Mouse (Mus musculus): ENCODE results near the gene Zfp978. TPM values are rescaled to one million over a fixed set of nuclear protein-coding genes. Genes with fewer than 3 reads are reported as not detected.
"Not testable (repeated sequence)": the region's sequence is repeated elsewhere in the genome, so short reads cannot be mapped to it uniquely, and the experiment has no call there.

Zfp978 gene
- polyA plus RNA-seq, 1 experiment from 2014 or later = not detected

DNA sequence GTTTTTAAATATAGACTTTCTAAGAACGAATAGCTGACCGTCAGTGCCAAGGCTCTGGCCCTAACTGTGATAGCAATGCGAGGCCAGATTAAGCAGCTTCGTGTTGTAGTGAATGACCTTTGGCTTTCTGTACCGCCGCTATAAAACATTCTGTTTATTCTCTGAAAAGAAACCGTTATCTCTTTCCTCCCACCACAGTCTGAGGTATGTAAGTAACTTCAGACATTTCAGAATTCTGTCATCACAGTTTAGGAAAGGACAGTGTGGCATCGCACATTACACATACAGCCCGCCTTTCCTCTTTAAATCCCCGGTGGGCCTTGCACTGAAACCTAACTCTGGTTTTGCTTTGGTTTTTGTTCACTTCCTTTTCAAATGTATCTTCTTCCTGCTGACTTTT is 56.8 kb downstream of the Zfp978 start:
- no peak for DNase-seq (ENCODE audit: low spot score)
- no peaks in the 10 kb centered on the region for H3K4me1 ChIP-seq (replicated peaks; ENCODE audit: control insufficient read depth, insufficient read depth, low read length)
- no peak for ATAC-seq (replicated peaks; ENCODE audit: low FRiP score, low TSS enrichment, low read depth)
- H3K36me3 ChIP-seq (ENCODE audit: control insufficient read depth, insufficient read depth, low read length) = no peaks in the 10 kb centered on the region
- H3K4me3 ChIP-seq (ENCODE audit: low read depth, low read length) = no peak overlapping the region
- no peak overlapping the region for H3K27ac ChIP-seq (ENCODE audit: low read depth)
- no peaks in the 10 kb centered on the region for H3K27me3 ChIP-seq (replicated peaks; ENCODE audit: control insufficient read depth, insufficient read depth, low read length)
- WGBS = 59% methylated on average over 10 of the region's 10 CpGs
- H3K9me3 ChIP-seq (ENCODE audit: control insufficient read depth, low read length) = peaks cover 27% of the 10 kb centered on the region
- H3K4me2 ChIP-seq (ENCODE audit: low read length) = no peak overlapping the region
- H3K9ac ChIP-seq (ENCODE audit: low read length) = no peak overlapping the region

GRCm38 (mm10) chr4:147418333-147418732 is 57.2 kb downstream of the Zfp978 start:
- not testable (repeated sequence) for ATAC-seq (replicated peaks; ENCODE audit: low FRiP score, low TSS enrichment, low read depth); DNase-seq (ENCODE audit: low spot score); H3K4me1 ChIP-seq (replicated peaks; ENCODE audit: control insufficient read depth, insufficient read depth, low read length); H3K4me2 ChIP-seq (ENCODE audit: low read length); H3K27me3 ChIP-seq (replicated peaks; ENCODE audit: control insufficient read depth, insufficient read depth, low read length); H3K4me3 ChIP-seq (ENCODE audit: low read depth, low read length); H3K36me3 ChIP-seq (ENCODE audit: control insufficient read depth, insufficient read depth, low read length); H3K27ac ChIP-seq (ENCODE audit: low read depth); H3K9ac ChIP-seq (ENCODE audit: low read length)
- H3K9me3 ChIP-seq (ENCODE audit: control insufficient read depth, low read length) = peaks cover 27% of the 10 kb centered on the region
- WGBS = 62% methylated on average over 7 of the region's 7 CpGs

DNA sequence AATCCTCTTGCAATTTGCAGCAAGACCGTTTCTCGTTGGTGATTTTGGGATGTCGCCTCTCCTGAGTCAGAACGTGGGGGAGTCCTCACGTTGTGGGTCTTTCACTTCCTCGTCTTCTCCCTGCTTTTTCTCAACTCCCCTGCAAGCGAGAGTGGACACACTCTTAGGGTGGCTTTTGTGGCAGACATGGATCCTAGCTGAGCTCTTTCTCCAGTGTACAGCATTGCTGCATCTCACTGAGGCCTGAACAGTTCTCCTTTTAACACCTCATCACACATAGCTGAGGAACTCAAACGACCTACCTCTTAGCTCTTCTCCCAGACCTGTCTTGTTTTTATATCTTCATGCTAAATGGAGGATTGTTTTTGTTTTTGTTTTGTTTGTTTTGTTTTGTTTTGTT is 58.1 kb downstream of the Zfp978 start:
- ATAC-seq (replicated peaks; ENCODE audit: low FRiP score, low TSS enrichment, low read depth); H3K9ac ChIP-seq (ENCODE audit: low read length); DNase-seq (ENCODE audit: low spot score); H3K4me3 ChIP-seq (ENCODE audit: low read depth, low read length); H3K36me3 ChIP-seq (ENCODE audit: control insufficient read depth, insufficient read depth, low read length); H3K27ac ChIP-seq (ENCODE audit: low read depth); H3K4me1 ChIP-seq (replicated peaks; ENCODE audit: control insufficient read depth, insufficient read depth, low read length); H3K4me2 ChIP-seq (ENCODE audit: low read length); H3K27me3 ChIP-seq (replicated peaks; ENCODE audit: control insufficient read depth, insufficient read depth, low read length): not testable (repeated sequence)
- peaks cover 32% of the 10 kb centered on the region for H3K9me3 ChIP-seq (ENCODE audit: control insufficient read depth, low read length)
- WGBS = 87% methylated on average over 8 of the region's 8 CpGs

DNA sequence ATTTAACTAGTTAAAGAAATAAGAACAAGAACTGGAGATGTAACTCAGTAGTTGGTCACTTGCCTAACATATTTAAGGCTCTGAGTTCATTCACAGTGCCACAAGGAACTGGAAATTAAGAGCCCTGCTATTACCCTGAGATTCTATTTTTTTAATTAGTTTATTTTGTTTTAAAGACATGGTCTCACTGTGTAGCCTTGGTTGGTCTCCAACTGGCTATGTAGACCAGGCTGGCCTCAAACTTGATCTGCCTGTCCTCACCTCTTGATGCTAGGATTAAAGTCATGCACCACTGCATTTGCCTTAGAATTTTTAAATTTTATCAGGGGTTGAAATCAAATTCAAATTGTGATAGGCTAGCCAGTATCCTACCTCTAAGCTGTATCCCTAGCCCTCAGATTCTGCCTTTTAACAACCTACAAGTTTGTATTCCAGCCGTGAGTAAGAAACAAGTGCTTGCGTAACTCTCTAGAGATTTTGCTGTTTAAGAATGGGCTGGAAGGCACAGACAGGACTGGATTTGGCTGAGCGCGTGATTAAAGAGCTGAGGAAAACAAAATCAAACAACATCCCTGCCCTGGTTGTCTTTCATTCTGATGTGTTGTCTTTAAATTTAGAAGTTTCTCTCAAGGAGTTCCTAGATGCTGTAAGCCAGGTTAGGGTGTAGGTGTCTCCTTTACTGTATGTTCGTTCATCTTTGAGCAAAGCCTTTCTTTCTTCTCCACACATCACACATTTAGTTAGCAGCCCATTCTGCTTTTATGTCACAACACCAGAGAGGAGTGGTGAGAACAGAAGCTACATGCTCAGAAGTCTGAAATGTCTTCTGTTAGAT is 58.9 kb downstream of the Zfp978 start:
- peaks cover 32% of the 10 kb centered on the region for H3K9me3 ChIP-seq (ENCODE audit: control insufficient read depth, low read length)
- not testable (repeated sequence) for H3K27ac ChIP-seq (ENCODE audit: low read depth); DNase-seq (ENCODE audit: low spot score); H3K4me1 ChIP-seq (replicated peaks; ENCODE audit: control insufficient read depth, insufficient read depth, low read length); H3K36me3 ChIP-seq (ENCODE audit: control insufficient read depth, insufficient read depth, low read length); ATAC-seq (replicated peaks; ENCODE audit: low FRiP score, low TSS enrichment, low read depth); H3K9ac ChIP-seq (ENCODE audit: low read length); H3K4me3 ChIP-seq (ENCODE audit: low read depth, low read length); H3K27me3 ChIP-seq (replicated peaks; ENCODE audit: control insufficient read depth, insufficient read depth, low read length); H3K4me2 ChIP-seq (ENCODE audit: low read length)
- WGBS = 83% methylated on average over 5 of the region's 5 CpGs

- WGBS = 68% methylated on average over 3 of the region's 3 CpGs
- ATAC-seq (replicated peaks; ENCODE audit: low FRiP score, low TSS enrichment, low read depth) (no peak), DNase-seq (ENCODE audit: low spot score) (no peak)
- Histone ChIP-seq H3K4me1 (replicated peaks; ENCODE audit: control insufficient read depth, insufficient read depth, low read length) (no peaks in the 10 kb centered on the region), H3K9me3 (ENCODE audit: control insufficient read depth, low read length) (peaks cover 35% of the 10 kb centered on the region), H3K27me3 (replicated peaks; ENCODE audit: control insufficient read depth, insufficient read depth, low read length) (no peaks in the 10 kb centered on the region), H3K9ac (ENCODE audit: low read length) (no peak overlapping the region), H3K27ac (ENCODE audit: low read depth) (no peak overlapping the region), H3K4me2 (ENCODE audit: low read length) (no peak overlapping the region), H3K36me3 (ENCODE audit: control insufficient read depth, insufficient read depth, low read length) (no peaks in the 10 kb centered on the region), H3K4me3 (ENCODE audit: low read depth, low read length) (no peak overlapping the region)
Observed at GRCm38 (mm10) chr4:147420794-147421193, 59.7 kb downstream of the Zfp978 start.

GRCm38 (mm10) chr4:147421316-147421715 is 60.2 kb downstream of the Zfp978 start:
- not testable (repeated sequence) for H3K9ac ChIP-seq (ENCODE audit: low read length); H3K4me2 ChIP-seq (ENCODE audit: low read length); H3K36me3 ChIP-seq (ENCODE audit: control insufficient read depth, insufficient read depth, low read length); ATAC-seq (replicated peaks; ENCODE audit: low FRiP score, low TSS enrichment, low read depth); H3K27ac ChIP-seq (ENCODE audit: low read depth); H3K27me3 ChIP-seq (replicated peaks; ENCODE audit: control insufficient read depth, insufficient read depth, low read length); DNase-seq (ENCODE audit: low spot score); H3K4me3 ChIP-seq (ENCODE audit: low read depth, low read length); H3K4me1 ChIP-seq (replicated peaks; ENCODE audit: control insufficient read depth, insufficient read depth, low read length)
- 30% methylated on average over 1 of the region's 1 CpGs for WGBS
- H3K9me3 ChIP-seq (ENCODE audit: control insufficient read depth, low read length) = peaks cover 34% of the 10 kb centered on the region

- ATAC-seq (replicated peaks; ENCODE audit: low FRiP score, low TSS enrichment, low read depth) = 0 out of 2 replicates have a peak, but pooled peaks have one; percentile 6
- WGBS = 46% methylated on average over 3 of the region's 3 CpGs
- no peaks in the 10 kb centered on the region for H3K27me3 ChIP-seq (replicated peaks; ENCODE audit: control insufficient read depth, insufficient read depth, low read length)
- no peak overlapping the region for H3K4me2 ChIP-seq (ENCODE audit: low read length)
- no peaks in the 10 kb centered on the region for H3K36me3 ChIP-seq (ENCODE audit: control insufficient read depth, insufficient read depth, low read length)
- no peak for DNase-seq (ENCODE audit: low spot score)
- no peak overlapping the region for H3K27ac ChIP-seq (ENCODE audit: low read depth)
- H3K9ac ChIP-seq (ENCODE audit: low read length) = no peak overlapping the region
- H3K4me1 ChIP-seq (replicated peaks; ENCODE audit: control insufficient read depth, insufficient read depth, low read length) = no peaks in the 10 kb centered on the region
- H3K9me3 ChIP-seq (ENCODE audit: control insufficient read depth, low read length) = peaks cover 25% of the 10 kb centered on the region
- H3K4me3 ChIP-seq (ENCODE audit: low read depth, low read length) = no peak overlapping the region
Observed at GRCm38 (mm10) chr4:147423140-147423539, 62.0 kb downstream of the Zfp978 start.

- no peaks in the 10 kb centered on the region for H3K27me3 ChIP-seq (replicated peaks; ENCODE audit: control insufficient read depth, insufficient read depth, low read length)
- DNase-seq (ENCODE audit: low spot score) (no peak), ATAC-seq (replicated peaks; ENCODE audit: low FRiP score, low TSS enrichment, low read depth) (no peak)
- no peak overlapping the region for H3K4me2 ChIP-seq (ENCODE audit: low read length)
- peaks cover 22% of the 10 kb centered on the region for H3K9me3 ChIP-seq (ENCODE audit: control insufficient read depth, low read length)
- H3K9ac ChIP-seq (ENCODE audit: low read length) = no peak overlapping the region
- no peak overlapping the region for H3K27ac ChIP-seq (ENCODE audit: low read depth)
- no peaks in the 10 kb centered on the region for H3K4me1 ChIP-seq (replicated peaks; ENCODE audit: control insufficient read depth, insufficient read depth, low read length)
- no peaks in the 10 kb centered on the region for H3K36me3 ChIP-seq (ENCODE audit: control insufficient read depth, insufficient read depth, low read length)
- 60% methylated on average over 4 of the region's 4 CpGs for WGBS
- H3K4me3 ChIP-seq (ENCODE audit: low read depth, low read length) = no peak overlapping the region
Observed at GRCm38 (mm10) chr4:147423641-147424298, 62.7 kb downstream of the Zfp978 start.
